Mouse (Mus musculus): ENCODE measurements at regions not wholly inside any gene's neighbourhood (a gene's known extent, or its start where the extent isn't known, plus 50 kb on each side); places are given as distances from the start of the nearest gene placed in this dataset.
"Not testable (repeated sequence)": the region's sequence is repeated elsewhere in the genome, so short reads cannot be mapped to it uniquely, and the experiment has no call there.

DNA sequence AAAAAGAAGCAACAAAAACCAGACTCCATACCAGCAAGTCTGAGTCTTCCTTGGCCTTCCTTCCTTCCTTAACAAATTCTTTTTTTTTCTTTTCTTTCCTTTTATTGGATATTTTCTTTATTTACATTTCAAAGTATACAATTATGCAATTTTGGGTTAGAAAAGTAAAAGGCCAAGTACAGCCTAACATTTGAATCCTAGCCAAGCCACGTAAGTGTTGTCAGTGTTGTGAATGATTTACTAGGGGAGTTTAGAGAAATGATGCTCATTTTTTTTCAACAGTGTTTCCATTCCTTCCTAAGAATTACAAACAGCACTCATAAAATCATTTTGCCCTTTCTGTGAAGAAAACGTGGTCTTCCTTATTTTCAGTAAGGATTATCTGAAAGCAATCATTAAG, 722.5 kb downstream of the Lrriq3 start:
- Histone ChIP-seq H3K4me3 (replicated peaks) (no peak overlapping the region), H3K27ac (no peak overlapping the region), H3K9me3 (replicated peaks) (no peaks in the 10 kb centered on the region), H3K9ac (no peak overlapping the region), H3K27me3 (no peaks in the 10 kb centered on the region), H3K4me1 (no peaks in the 10 kb centered on the region), H3K36me3 (no peaks in the 10 kb centered on the region), H3K4me2 (no peak overlapping the region)
- ATAC-seq (replicated peaks; ENCODE audit: low FRiP score), result no peak
- 37% methylated on average over 2 of the region's 2 CpGs for WGBS

DNA sequence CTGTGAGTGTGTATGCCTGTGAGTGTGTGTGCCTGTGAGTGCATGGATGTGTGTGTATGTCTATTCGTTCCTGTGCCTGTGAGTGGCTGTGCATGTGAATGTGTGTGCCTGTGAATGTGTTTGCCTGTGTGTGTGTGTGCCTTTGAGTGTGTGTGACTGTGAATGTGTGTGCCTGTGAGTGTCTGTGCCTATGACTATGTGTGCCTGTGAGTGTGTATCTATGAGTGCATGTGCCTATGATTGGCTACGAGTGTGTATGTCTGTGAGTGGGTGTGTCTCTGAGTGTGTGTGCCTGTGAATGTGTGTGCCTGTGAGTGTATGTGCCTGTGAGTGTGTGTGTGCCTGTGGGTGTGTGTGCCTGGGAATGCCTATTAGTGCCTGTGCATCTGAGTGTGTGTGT, 731.6 kb downstream of the Lrriq3 start:
- no peaks in the 10 kb centered on the region for H3K9me3 ChIP-seq (replicated peaks)
- no peak overlapping the region for H3K4me2 ChIP-seq
- H3K4me3 ChIP-seq (replicated peaks), result no peak overlapping the region
- no peak for ATAC-seq (replicated peaks; ENCODE audit: low FRiP score)
- no peaks in the 10 kb centered on the region for H3K27me3 ChIP-seq
- H3K36me3 ChIP-seq, result no peaks in the 10 kb centered on the region
- no peak overlapping the region for H3K27ac ChIP-seq
- no peak overlapping the region for H3K9ac ChIP-seq
- H3K4me1 ChIP-seq, result no peaks in the 10 kb centered on the region
- WGBS, result 94% methylated on average over 2 of the region's 2 CpGs

DNA sequence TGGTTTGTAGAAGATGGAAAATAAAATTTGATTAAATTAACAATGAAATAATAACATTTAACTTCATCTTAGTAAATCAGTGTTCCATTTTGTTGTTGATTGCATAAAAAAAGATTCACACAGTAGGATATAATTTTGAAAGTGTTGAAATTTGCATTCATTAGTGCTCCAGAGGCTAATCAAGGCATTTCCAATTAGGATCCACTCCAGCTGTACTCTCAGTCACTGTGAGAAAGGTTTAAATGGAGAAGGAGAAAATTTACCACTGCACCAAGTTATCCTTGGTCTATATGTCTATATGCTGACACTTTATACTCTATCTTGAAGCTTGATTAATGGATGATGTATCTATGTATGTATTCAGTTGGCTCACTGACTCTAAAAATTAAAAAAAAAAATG, 695.3 kb upstream of the Negr1 start:
- Histone ChIP-seq H3K36me3 (no peaks in the 10 kb centered on the region), H3K4me1 (no peaks in the 10 kb centered on the region), H3K4me3 (replicated peaks) (no peak overlapping the region), H3K4me2 (no peak overlapping the region), H3K27ac (no peak overlapping the region), H3K9me3 (replicated peaks) (no peaks in the 10 kb centered on the region), H3K27me3 (no peaks in the 10 kb centered on the region), H3K9ac (no peak overlapping the region)
- no peak for ATAC-seq (replicated peaks; ENCODE audit: low FRiP score)

DNA sequence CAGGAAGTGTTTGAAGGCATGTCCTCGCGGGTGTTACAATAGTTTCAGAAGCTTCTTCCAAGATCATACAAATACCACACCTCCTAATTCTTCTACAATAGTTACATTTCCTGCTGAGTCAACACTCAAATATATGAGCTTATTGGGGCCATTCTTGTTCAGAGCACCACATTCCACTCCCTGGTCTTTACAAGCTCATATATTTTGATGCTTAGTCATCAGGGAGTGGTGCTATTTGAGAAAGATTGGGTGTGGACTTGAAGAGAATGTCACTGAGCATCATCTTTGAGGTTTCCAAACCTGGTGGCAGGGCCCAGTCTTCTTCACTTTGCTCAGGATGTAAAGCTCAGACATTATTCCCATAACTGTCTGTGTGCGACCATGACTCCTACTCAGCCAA, 685.9 kb upstream of the Negr1 start:
- no peak overlapping the region for H3K4me2 ChIP-seq
- no peak for ATAC-seq (replicated peaks; ENCODE audit: low FRiP score)
- WGBS, result 96% methylated on average over 3 of the region's 3 CpGs

DNA sequence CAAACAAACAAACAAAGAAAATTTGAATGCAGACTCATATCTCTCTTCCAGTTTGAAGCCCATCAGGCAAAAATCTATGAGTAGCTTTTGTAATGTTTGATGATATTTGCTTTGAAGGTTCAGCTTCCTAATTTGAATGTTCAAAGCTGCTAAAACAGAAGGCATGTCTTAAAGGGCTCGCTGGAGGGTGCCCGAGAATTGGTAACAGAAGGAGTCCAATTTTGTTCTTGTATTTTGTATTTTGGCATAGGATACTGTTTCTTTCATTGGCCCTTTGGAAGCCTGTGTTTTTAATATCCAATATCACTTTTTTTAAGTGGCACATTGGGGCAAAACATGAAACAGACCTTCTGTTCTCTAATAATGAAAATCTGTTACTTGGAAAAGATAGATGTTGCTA, 683.2 kb upstream of the Negr1 start:
- H3K4me3 ChIP-seq (replicated peaks), result no peak overlapping the region
- WGBS, result 91% methylated on average over 2 of the region's 2 CpGs
- ATAC-seq (replicated peaks; ENCODE audit: low FRiP score), result no peak
- no peak overlapping the region for H3K9ac ChIP-seq
- no peaks in the 10 kb centered on the region for H3K27me3 ChIP-seq
- no peak overlapping the region for H3K27ac ChIP-seq
- H3K9me3 ChIP-seq (replicated peaks), result 0 out of 2 replicates have a peak, but pooled peaks cover 3% of the 10 kb centered on the region
- H3K4me2 ChIP-seq, result no peak overlapping the region
- H3K36me3 ChIP-seq, result no peaks in the 10 kb centered on the region
- no peaks in the 10 kb centered on the region for H3K4me1 ChIP-seq

More for the DNA sequence above, 685.9 kb upstream of the Negr1 start:
- H3K9ac ChIP-seq, result no peak overlapping the region
- no peaks in the 10 kb centered on the region for H3K9me3 ChIP-seq (replicated peaks)
- no peaks in the 10 kb centered on the region for H3K36me3 ChIP-seq
- H3K27me3 ChIP-seq, result no peaks in the 10 kb centered on the region
- H3K4me1 ChIP-seq, result no peaks in the 10 kb centered on the region
- no peak overlapping the region for H3K4me3 ChIP-seq (replicated peaks)
- no peak overlapping the region for H3K27ac ChIP-seq

DNA sequence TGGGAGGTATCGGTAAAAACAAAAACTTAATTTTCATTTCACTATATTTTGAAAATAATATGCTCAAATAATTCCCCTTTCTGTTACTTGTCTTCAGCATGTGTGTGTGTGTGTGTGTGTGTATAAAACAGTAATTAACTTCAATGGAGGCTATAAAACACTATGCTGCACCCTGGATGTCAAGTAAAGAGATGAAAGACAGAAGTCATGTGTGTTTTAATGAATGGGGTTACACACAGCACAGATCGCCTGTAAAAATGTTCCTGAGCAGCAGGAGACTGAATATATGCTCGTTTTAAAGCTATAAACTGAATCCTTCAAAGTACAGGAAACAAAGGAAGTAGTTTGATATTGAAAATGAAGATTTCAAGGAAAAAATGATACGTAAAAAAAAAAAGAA, 680.9 kb upstream of the Negr1 start:
- Histone ChIP-seq H3K9ac (no peak overlapping the region), H3K4me2 (no peak overlapping the region), H3K27me3 (no peaks in the 10 kb centered on the region), H3K9me3 (replicated peaks) (0 out of 2 replicates have a peak, but pooled peaks cover 3% of the 10 kb centered on the region), H3K4me1 (no peaks in the 10 kb centered on the region), H3K36me3 (no peaks in the 10 kb centered on the region), H3K27ac (no peak overlapping the region), H3K4me3 (replicated peaks) (no peak overlapping the region)
- WGBS, result 59% methylated on average over 4 of the region's 4 CpGs
- ATAC-seq (replicated peaks; ENCODE audit: low FRiP score), result no peak

DNA sequence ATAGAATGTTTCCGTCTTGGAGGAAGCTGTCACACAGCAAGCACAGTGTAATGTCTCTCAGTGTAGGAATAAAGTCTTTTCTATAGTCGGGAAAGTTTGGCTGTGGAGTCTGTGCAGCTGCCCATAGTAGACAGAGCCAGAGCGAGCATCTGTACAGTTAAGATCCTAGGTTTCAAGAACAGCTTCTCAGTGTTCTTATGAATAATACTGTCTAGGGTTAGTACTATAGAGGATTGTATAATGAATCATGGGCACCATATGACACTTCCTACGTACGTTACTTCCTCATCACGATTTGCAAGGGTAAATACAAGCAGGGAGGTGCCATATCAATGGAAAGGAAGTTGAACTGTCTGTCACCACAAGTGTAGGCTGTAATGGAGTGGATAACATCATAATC, 645.6 kb upstream of the Negr1 start:
- no peaks in the 10 kb centered on the region for H3K36me3 ChIP-seq
- no peak overlapping the region for H3K9ac ChIP-seq
- no peaks in the 10 kb centered on the region for H3K4me1 ChIP-seq
- no peak overlapping the region for H3K4me3 ChIP-seq (replicated peaks)
- H3K27me3 ChIP-seq, result no peaks in the 10 kb centered on the region
- no peaks in the 10 kb centered on the region for H3K9me3 ChIP-seq (replicated peaks)
- ATAC-seq (replicated peaks; ENCODE audit: low FRiP score), result no peak
- no peak overlapping the region for H3K27ac ChIP-seq
- no peak overlapping the region for H3K4me2 ChIP-seq
- whole genome bisulfite sequencing, result 78% methylated on average over 6 of the region's 6 CpGs

DNA sequence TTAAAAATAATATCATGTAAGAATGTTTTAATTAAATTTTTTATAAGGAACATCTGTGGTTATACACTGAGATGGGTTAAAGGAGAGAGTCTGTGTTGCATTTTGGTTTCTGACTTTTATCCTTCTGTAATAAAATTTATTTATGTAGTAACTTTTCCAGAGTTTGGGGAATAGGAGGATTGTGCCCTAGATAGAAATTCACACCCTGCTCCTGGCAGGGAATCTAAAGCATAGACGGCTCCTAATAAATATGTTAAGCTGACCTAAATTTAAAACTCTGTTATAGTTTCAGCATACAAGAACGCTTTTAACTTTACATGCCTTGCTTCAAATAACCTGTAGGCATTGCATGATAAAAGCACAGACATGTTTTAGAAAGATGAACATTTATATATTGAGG, 618.7 kb upstream of the Negr1 start:
- Histone ChIP-seq H3K27me3 (no peaks in the 10 kb centered on the region), H3K9ac (no peak overlapping the region), H3K36me3 (no peaks in the 10 kb centered on the region), H3K4me1 (no peaks in the 10 kb centered on the region), H3K9me3 (replicated peaks) (no peaks in the 10 kb centered on the region), H3K4me2 (no peak overlapping the region), H3K27ac (no peak overlapping the region), H3K4me3 (replicated peaks) (no peak overlapping the region)
- no peak for ATAC-seq (replicated peaks; ENCODE audit: low FRiP score)
- WGBS, result 78% methylated on average over 2 of the region's 2 CpGs

DNA sequence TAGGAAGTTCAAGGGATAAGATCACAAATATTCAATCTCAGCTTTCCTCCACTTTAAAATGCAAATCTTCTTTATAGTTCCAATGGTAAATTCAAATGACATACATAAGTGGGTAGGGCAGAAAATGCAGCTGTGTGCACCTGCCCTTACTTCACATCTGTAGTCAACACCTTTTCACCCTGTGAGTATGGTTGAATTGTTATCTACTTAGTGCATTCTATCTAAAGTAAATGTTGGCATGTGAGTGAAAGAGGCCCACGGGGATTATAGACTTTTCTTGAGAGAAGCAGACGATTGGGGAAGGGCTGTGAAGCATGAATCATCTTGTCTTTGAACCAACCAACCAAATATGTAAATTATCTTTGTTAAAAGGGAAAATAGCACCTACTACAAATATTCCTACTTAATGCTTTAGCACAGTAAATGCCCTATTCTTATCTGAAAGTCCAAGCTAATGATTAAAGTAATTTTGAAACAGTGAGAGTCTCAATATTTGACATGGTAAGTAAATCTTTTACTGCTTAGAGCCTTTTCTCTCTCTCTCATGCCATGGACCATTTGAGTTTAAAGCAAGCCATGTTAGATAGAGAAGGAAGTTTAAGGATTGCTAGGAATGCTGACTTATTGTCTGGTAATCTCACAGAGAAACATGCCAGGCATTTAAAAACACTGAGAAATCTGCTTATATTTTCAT, 617.4 kb upstream of the Negr1 start:
- Histone ChIP-seq H3K9me3 (replicated peaks) (no peaks in the 10 kb centered on the region), H3K27me3 (no peaks in the 10 kb centered on the region), H3K36me3 (no peaks in the 10 kb centered on the region), H3K4me1 (no peaks in the 10 kb centered on the region), H3K4me2 (no peak overlapping the region), H3K4me3 (replicated peaks) (no peak overlapping the region), H3K27ac (no peak overlapping the region), H3K9ac (no peak overlapping the region)
- WGBS, result 50% methylated on average over 2 of the region's 2 CpGs
- ATAC-seq (replicated peaks; ENCODE audit: low FRiP score), result no peak

DNA sequence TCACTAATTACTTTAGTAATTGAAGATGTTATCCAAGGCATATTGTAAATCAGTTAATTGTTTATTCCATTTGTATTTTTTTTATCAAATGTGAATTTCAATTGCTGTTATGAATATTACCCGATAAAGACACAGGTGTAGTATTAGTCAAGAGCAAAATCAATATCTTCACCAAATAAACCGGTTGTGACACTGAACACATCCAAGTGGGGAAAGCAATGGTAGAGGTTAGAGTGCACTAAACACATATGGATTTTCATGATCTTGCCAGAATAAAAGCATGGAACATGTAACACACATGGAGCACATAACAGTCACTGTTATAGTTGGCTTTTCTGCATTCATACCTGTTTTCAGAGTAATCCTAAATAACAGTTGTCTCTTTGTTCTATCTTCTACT, 616.4 kb upstream of the Negr1 start:
- ATAC-seq (replicated peaks; ENCODE audit: low FRiP score), result no peak
- Histone ChIP-seq H3K4me3 (replicated peaks) (no peak overlapping the region), H3K4me2 (no peak overlapping the region), H3K27me3 (no peaks in the 10 kb centered on the region), H3K9ac (no peak overlapping the region), H3K27ac (no peak overlapping the region), H3K36me3 (no peaks in the 10 kb centered on the region), H3K9me3 (replicated peaks) (no peaks in the 10 kb centered on the region), H3K4me1 (no peaks in the 10 kb centered on the region)
- 92% methylated on average over 2 of the region's 2 CpGs for WGBS

DNA sequence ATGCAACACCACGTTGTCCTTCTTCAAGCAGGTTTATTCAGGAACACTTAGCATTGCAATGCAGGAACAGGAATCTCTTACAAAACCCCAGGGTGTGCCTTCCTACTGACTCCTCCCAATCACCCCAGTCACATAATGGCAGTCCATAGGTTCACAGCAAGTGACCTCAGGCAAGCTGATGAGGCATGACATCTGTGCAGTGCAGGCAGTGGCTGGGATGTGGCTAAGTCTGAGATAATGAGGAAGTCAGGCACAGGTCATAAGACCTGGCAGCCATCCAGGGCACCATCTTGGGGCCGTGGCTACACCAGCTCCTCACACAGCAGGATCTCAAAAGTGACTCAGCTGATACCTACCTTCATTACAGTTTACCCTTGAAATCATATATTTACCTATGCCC, 599.1 kb upstream of the Negr1 start:
- not testable (repeated sequence) for H3K9me3 ChIP-seq (replicated peaks); H3K4me2 ChIP-seq; H3K4me3 ChIP-seq (replicated peaks); H3K27me3 ChIP-seq; H3K36me3 ChIP-seq; H3K27ac ChIP-seq; H3K9ac ChIP-seq; H3K4me1 ChIP-seq
- ATAC-seq (replicated peaks; ENCODE audit: low FRiP score), result peak; percentile 58; the same call in 1 of the 2 replicates
- WGBS, result 44% methylated on average over 2 of the region's 2 CpGs

DNA sequence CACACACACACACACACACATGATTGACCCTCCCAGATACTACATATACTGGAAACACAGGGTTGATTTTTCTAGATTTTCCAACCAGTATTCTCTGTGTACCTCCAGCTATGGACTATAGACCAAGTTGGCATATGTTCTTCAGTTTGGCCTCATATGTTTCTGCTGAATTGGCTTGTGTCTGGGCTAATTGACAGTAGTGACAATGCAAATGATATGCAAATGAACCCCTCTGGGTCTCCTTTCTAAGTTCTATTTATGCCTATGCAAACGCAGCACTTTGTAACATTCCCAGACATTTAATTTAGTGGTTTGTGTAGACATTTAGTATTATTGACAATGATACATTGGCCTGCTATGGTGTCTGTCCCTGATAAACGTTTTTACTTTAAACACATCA, 582.0 kb upstream of the Negr1 start:
- WGBS, result 61% methylated on average over 2 of the region's 2 CpGs
- no peak overlapping the region for H3K27ac ChIP-seq
- H3K4me2 ChIP-seq, result no peak overlapping the region
- H3K36me3 ChIP-seq, result no peaks in the 10 kb centered on the region
- H3K9ac ChIP-seq, result no peak overlapping the region
- H3K9me3 ChIP-seq (replicated peaks), result no peaks in the 10 kb centered on the region
- H3K4me1 ChIP-seq, result no peaks in the 10 kb centered on the region
- no peak overlapping the region for H3K4me3 ChIP-seq (replicated peaks)
- H3K27me3 ChIP-seq, result no peaks in the 10 kb centered on the region
- no peak for ATAC-seq (replicated peaks; ENCODE audit: low FRiP score)

DNA sequence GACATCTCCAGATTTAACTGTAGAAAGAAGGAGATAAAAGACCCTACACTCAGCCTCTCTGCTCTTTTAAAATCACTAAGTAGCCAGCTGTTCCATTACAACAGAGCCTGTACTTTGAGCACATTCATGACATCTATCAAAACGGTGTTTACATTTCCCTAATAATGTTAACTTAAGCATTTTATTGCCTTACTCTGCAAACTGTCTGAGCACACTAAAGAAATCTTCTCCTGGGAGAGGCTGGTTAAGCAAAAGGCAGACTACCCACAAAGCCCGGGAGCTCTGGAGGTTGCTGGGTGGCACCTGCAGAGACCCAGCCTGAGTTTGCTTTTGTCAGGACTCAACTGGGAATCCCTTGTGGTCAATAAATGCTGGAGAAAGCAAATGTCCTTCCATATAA, 567.5 kb upstream of the Negr1 start:
- no peaks in the 10 kb centered on the region for H3K36me3 ChIP-seq
- H3K9ac ChIP-seq, result no peak overlapping the region
- H3K4me3 ChIP-seq (replicated peaks), result no peak overlapping the region
- H3K9me3 ChIP-seq (replicated peaks), result no peaks in the 10 kb centered on the region
- 22% methylated on average over 2 of the region's 2 CpGs for WGBS
- no peak for ATAC-seq (replicated peaks; ENCODE audit: low FRiP score)
- H3K27ac ChIP-seq, result no peak overlapping the region
- no peaks in the 10 kb centered on the region for H3K4me1 ChIP-seq
- no peak overlapping the region for H3K4me2 ChIP-seq
- no peaks in the 10 kb centered on the region for H3K27me3 ChIP-seq
